ENCODE assay signal across 15 mouse cellular contexts in the genomic region with DNA sequence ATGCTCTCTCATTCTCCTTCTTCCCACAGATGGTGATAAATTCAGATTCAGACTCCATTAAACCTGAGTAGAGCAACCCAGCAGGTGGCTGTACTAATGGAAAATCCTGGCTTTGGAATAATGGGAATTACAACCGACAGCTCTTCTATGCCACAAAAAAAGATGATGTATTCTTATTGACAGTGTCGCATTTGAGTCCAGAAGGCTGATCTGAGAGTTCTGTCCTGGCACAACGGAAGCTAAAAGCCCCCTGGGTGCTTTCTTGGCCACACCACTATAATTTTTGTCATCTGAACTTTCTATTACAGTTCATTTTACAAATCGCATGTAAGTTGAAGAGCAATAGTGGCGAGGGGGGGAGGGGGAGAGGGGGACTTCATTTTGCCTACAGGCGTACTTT.
"Had no signal": no experiment of that assay in that cellular context is flagged by ENCODE, and none has a peak within 500 bp of the region (broad histone marks: within the 10 kb centered on the region; RNA-seq: fewer than 3 reads in every experiment).

No protein-coding gene starts in this region.

- H3K9me3 ChIP-seq: liver, embryonic 13.5 days; midbrain, embryonic 12.5 days; neural tube, embryonic 12.5 days; neural tube, embryonic 15.5 days had no signal

- H3K36me3 ChIP-seq: liver, embryonic 13.5 days; midbrain, embryonic 12.5 days; neural tube, embryonic 12.5 days; neural tube, embryonic 15.5 days had no signal

- H3K4me2 ChIP-seq: liver, embryonic 13.5 days; neural tube, embryonic 12.5 days; neural tube, embryonic 15.5 days had no signal

- H3K4me3 ChIP-seq: liver, embryonic 13.5 days; midbrain, embryonic 12.5 days; neural tube, embryonic 12.5 days; neural tube, embryonic 15.5 days had no signal

- DNase-seq: kidney, adult 18-20 months; kidney, adult 9 months; kidney, postnatal 14 days; kidney, postnatal 4 days; liver, embryonic 13.5 days; lung, adult 2 months; lung, postnatal 14 days; lung, postnatal 4 days; right cerebral cortex, postnatal 14 days; right cerebral cortex, postnatal 4 days; thymus, postnatal 25 days had no signal

- H3K27ac ChIP-seq: liver, embryonic 13.5 days; midbrain, embryonic 12.5 days; neural tube, embryonic 12.5 days; neural tube, embryonic 15.5 days; stomach, postnatal 0 days had no signal

- H3K27me3 ChIP-seq: liver, embryonic 13.5 days; midbrain, embryonic 12.5 days; neural tube, embryonic 12.5 days; neural tube, embryonic 15.5 days had no signal

- H3K4me1 ChIP-seq: liver, embryonic 13.5 days; midbrain, embryonic 12.5 days; neural tube, embryonic 12.5 days had no signal

- H3K9ac ChIP-seq: liver, embryonic 13.5 days; midbrain, embryonic 12.5 days; neural tube, embryonic 12.5 days; neural tube, embryonic 15.5 days had no signal
